Mouse (Mus musculus): Measurements from ENCODE around the gene Foxg1. TPM values are rescaled to one million over a fixed set of nuclear protein-coding genes. Genes with fewer than 3 reads are reported as not detected.
A peak's percentile ranks its signal among the peaks of the same experiment; 100 is the strongest.

Gene Foxg1
- polyA plus RNA-seq, 1 experiment from 2014 or later = not detected

GRCm38 (mm10) chr12:49378920-49379319 is 3.5 kb upstream of the Foxg1 start:
- peaks cover 88% of the 10 kb centered on the region for H3K27me3 ChIP-seq
- no peak for ATAC-seq (ENCODE audit: insufficient number of reproducible peaks, insufficient read depth, low FRiP score, low TSS enrichment, low read depth)
- H3K9ac ChIP-seq (replicated peaks) = no peak overlapping the region
- no peak overlapping the region for H3K27ac ChIP-seq
- no peak overlapping the region for H3K4me3 ChIP-seq (replicated peaks)
- no peaks in the 10 kb centered on the region for H3K9me3 ChIP-seq
- H3K4me2 ChIP-seq = no peak overlapping the region
- WGBS = 5% methylated on average over 1 of the region's 1 CpGs
- H3K4me1 ChIP-seq (replicated peaks) = peaks cover 7% of the 10 kb centered on the region
- H3K36me3 ChIP-seq = no peaks in the 10 kb centered on the region

DNA sequence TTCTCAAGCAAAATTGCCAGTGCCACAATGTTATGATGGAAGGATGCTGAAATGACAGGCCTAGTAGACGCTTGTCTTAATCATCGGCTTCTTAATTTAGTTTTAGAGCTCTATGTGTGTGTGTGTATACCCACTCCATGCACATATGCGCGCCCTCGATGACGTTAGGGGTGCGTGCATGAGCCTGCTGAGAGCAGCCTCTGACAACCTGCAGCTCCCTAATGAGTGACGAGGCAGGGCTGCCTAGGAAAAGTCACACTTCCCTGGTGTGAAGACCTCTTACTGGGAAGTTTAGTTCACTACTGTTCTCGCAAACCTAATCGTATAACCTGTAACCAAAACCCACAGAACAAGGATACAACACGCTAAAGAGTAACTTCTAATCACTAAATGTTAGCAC is 3.0 kb upstream of the Foxg1 start:
- WGBS = 3% methylated on average over 11 of the region's 11 CpGs
- Histone ChIP-seq H3K4me3 (replicated peaks) (no peak overlapping the region), H3K9me3 (no peaks in the 10 kb centered on the region), H3K4me1 (replicated peaks) (peaks cover 7% of the 10 kb centered on the region), H3K27me3 (peaks cover 88% of the 10 kb centered on the region), H3K36me3 (no peaks in the 10 kb centered on the region), H3K9ac (replicated peaks) (no peak overlapping the region), H3K27ac (no peak overlapping the region), H3K4me2 (no peak overlapping the region)
- ATAC-seq (ENCODE audit: insufficient number of reproducible peaks, insufficient read depth, low FRiP score, low TSS enrichment, low read depth) = no peak

DNA sequence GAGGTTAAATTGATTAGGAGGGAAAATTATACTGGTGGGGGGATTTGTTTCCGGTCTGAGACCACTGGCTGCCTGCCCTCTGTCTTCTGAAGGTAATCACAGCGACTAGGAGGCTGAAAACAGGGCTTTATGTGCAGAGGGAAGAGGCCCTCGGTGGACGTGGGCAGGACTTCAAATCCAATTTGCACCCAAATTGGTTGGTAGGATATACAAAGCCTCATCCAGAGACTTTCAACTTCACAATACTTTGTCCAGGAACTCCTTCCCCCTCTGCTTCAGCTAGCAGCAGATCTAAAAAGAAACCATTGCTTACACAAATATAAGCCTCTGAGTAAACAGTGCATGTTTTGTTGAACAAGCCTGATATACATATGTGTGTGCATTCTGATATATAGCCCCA is 2.0 kb upstream of the Foxg1 start:
- 0% methylated on average over 4 of the region's 4 CpGs for WGBS
- Histone ChIP-seq H3K9ac (replicated peaks) (no peak overlapping the region), H3K4me1 (replicated peaks) (peaks cover 7% of the 10 kb centered on the region), H3K4me3 (replicated peaks) (no peak overlapping the region), H3K9me3 (no peaks in the 10 kb centered on the region), H3K27me3 (peaks cover 92% of the 10 kb centered on the region), H3K36me3 (no peaks in the 10 kb centered on the region), H3K4me2 (no peak overlapping the region), H3K27ac (no peak overlapping the region)
- no peak for ATAC-seq (ENCODE audit: insufficient number of reproducible peaks, insufficient read depth, low FRiP score, low TSS enrichment, low read depth)

GRCm38 (mm10) chr12:49381031-49381525 is 1.4 kb upstream of the Foxg1 start:
- no peak overlapping the region for H3K9ac ChIP-seq (replicated peaks)
- peaks cover 7% of the 10 kb centered on the region for H3K4me1 ChIP-seq (replicated peaks)
- H3K4me2 ChIP-seq = no peak overlapping the region
- WGBS = 2% methylated on average over 4 of the region's 4 CpGs
- no peak overlapping the region for H3K4me3 ChIP-seq (replicated peaks)
- H3K36me3 ChIP-seq = no peaks in the 10 kb centered on the region
- ATAC-seq (ENCODE audit: insufficient number of reproducible peaks, insufficient read depth, low FRiP score, low TSS enrichment, low read depth) = no peak
- peaks cover 92% of the 10 kb centered on the region for H3K27me3 ChIP-seq
- no peak overlapping the region for H3K27ac ChIP-seq
- H3K9me3 ChIP-seq = no peaks in the 10 kb centered on the region

DNA sequence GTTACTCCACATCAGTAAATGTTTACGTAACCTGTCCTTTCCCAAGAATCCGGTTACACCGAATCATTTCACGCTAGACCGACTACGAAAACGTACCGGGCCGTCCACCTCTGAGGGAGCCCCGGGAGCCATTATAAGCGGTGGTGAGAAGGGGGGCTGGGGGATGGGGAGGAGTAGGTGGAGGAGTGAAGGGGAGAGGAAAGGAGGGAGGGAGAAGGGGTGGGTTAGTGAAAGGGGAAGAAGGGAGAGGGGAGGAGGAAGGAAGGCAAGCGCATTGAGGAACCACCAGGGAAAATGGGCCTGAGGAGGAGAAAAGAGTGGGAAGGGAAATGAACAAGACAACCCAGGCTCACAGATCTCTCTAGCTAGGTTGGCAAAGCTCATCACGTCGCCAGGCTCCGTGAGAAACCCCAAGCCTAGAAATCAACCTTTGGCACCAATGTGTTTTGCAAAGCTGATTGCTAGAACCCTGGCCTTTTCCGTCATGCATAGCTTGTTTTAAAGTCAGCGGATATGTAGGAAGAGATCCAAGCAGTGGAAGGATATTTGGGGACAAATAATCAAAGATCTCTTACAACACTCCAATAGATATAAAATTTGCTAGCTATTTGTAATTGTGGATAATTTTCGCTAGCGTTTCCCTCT is 617 bp upstream of the Foxg1 start:
- ATAC-seq (ENCODE audit: insufficient number of reproducible peaks, insufficient read depth, low FRiP score, low TSS enrichment, low read depth) = no peak
- Histone ChIP-seq H3K4me1 (replicated peaks) (peaks cover 7% of the 10 kb centered on the region), H3K27ac (no peak overlapping the region), H3K4me2 (no peak overlapping the region), H3K36me3 (no peaks in the 10 kb centered on the region), H3K27me3 (peaks cover 85% of the 10 kb centered on the region), H3K9ac (replicated peaks) (no peak overlapping the region), H3K9me3 (no peaks in the 10 kb centered on the region), H3K4me3 (replicated peaks) (no peak overlapping the region)
- WGBS = under 1% methylated on average over 19 of the region's 19 CpGs

DNA sequence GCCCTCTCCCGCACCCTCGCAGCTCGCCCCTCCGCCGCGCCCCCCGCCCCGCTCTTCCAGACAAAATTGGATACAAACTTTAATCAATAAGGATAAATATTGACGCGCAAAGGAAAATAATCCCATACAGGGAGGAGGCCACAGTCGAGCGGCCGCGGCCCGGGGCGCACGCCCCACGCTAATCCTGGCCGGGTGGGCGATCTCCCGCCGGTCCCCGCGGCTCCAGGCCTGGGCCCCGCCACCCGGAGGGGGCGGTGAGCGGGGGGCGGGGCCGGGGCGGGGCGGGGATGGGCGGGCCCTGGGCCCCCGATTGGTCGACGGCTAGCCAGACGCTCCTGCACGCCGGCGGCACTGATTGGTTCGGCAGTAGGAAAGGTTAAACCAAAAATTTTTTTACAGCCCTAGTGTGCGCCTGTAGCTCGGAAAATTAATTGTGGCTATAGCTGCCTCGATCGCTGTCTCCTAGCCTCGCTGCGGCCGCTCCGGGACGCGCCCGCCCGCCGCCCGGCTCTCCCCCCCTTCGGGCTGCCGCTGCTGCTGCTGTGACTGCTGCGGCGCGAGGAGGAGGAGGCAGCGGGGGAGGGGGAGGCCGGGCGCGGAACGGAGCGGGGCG is 1.2 kb downstream of the Foxg1 start:
- peak; percentile 87 for ATAC-seq (ENCODE audit: insufficient number of reproducible peaks, insufficient read depth, low FRiP score, low TSS enrichment, low read depth)
- Histone ChIP-seq H3K4me2 (peak overlapping the region; percentile 60), H3K27ac (no peak overlapping the region), H3K9me3 (no peaks in the 10 kb centered on the region), H3K27me3 (peaks cover 73% of the 10 kb centered on the region), H3K9ac (replicated peaks) (no peak overlapping the region; the same call in 1 of the 2 replicates), H3K4me3 (replicated peaks) (peak overlapping the region; percentile 41), H3K36me3 (no peaks in the 10 kb centered on the region), H3K4me1 (replicated peaks) (peaks cover 7% of the 10 kb centered on the region)
- WGBS = under 1% methylated on average over 45 of the region's 67 CpGs

DNA sequence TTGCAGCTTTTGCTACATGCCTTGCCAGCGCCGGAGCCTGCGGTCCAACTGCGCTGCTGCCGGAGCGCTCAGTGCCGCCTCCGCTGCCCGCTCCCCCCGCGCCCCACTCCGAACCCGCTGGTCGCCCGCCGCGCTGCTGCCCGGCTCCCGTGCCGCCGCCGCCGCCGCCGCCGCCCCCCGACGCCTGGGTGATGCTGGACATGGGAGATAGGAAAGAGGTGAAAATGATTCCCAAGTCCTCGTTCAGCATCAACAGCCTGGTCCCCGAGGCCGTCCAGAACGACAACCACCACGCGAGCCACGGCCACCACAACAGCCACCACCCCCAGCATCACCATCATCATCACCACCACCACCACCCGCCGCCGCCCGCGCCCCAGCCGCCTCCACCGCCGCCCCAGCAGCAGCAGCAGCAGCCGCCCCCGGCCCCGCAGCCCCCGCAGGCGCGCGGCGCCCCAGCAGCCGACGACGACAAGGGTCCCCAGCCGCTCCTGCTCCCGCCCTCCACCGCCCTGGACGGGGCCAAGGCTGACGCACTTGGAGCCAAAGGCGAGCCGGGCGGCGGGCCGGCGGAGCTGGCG is 1.9 kb downstream of the Foxg1 start:
- Histone ChIP-seq H3K4me2 (peak overlapping the region; percentile 60), H3K36me3 (no peaks in the 10 kb centered on the region), H3K4me3 (replicated peaks) (peak overlapping the region; percentile 41), H3K9me3 (no peaks in the 10 kb centered on the region), H3K9ac (replicated peaks) (no peak overlapping the region), H3K4me1 (replicated peaks) (peaks cover 7% of the 10 kb centered on the region), H3K27me3 (peaks cover 66% of the 10 kb centered on the region), H3K27ac (no peak overlapping the region)
- WGBS = under 1% methylated on average over 45 of the region's 66 CpGs
- ATAC-seq (ENCODE audit: insufficient number of reproducible peaks, insufficient read depth, low FRiP score, low TSS enrichment, low read depth) = no peak

DNA sequence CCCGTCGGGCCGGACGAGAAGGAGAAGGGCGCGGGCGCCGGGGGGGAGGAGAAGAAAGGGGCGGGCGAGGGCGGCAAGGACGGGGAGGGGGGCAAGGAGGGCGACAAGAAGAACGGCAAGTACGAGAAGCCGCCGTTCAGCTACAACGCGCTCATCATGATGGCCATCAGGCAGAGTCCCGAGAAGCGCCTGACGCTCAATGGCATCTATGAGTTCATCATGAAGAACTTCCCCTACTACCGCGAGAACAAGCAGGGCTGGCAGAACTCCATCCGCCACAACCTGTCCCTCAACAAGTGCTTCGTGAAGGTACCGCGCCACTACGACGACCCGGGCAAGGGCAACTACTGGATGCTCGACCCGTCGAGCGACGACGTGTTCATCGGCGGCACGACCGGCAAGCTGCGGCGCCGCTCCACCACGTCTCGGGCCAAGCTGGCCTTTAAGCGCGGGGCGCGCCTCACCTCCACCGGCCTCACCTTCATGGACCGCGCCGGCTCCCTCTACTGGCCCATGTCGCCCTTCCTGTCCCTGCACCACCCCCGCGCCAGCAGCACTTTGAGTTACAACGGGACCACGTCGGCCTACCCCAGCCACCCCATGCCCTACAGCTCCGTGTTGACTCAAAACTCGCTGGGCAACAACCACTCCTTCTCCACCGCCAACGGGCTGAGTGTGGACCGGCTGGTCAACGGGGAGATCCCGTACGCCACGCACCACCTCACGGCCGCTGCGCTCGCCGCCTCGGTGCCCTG is 2.6 kb downstream of the Foxg1 start, which contains the start of gene Gm43517:
Gm43517 (plus strand) TSS at position 299 of the 755 bp plus-strand sequence.
- 1% methylated on average over 75 of the region's 75 CpGs for WGBS
- H3K9ac ChIP-seq (replicated peaks) = no peak within 1 kb of the TSS
- peaks cover 65% of the 10 kb centered on the region for H3K27me3 ChIP-seq
- H3K4me3 ChIP-seq (replicated peaks) = peak within 1 kb of the TSS; percentile 41
- no peak for ATAC-seq (ENCODE audit: insufficient number of reproducible peaks, insufficient read depth, low FRiP score, low TSS enrichment, low read depth)
- no peak within 1 kb of the TSS for H3K27ac ChIP-seq
- H3K9me3 ChIP-seq = no peaks in the 10 kb centered on the region
- H3K4me1 ChIP-seq (replicated peaks) = peaks cover 7% of the 10 kb centered on the region
- peak within 1 kb of the TSS; percentile 60 for H3K4me2 ChIP-seq
- no peaks in the 10 kb centered on the region for H3K36me3 ChIP-seq

DNA sequence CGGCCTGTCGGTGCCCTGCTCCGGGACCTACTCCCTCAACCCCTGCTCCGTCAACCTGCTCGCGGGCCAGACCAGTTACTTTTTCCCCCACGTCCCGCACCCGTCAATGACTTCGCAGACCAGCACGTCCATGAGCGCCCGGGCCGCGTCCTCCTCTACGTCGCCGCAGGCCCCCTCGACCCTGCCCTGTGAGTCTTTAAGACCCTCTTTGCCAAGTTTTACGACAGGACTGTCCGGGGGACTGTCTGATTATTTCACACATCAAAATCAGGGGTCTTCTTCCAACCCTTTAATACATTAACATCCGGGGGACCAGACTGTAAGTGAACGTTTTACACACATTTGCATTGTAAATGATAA is 3.2 kb downstream of the Foxg1 start:
- Histone ChIP-seq H3K27ac (no peak overlapping the region), H3K4me1 (replicated peaks) (peaks cover 7% of the 10 kb centered on the region), H3K4me2 (no peak overlapping the region), H3K36me3 (no peaks in the 10 kb centered on the region), H3K9me3 (no peaks in the 10 kb centered on the region), H3K4me3 (replicated peaks) (0 out of 2 replicates have a peak overlapping the region, but pooled peaks have one; percentile 4), H3K9ac (replicated peaks) (no peak overlapping the region), H3K27me3 (peaks cover 64% of the 10 kb centered on the region)
- no peak for ATAC-seq (ENCODE audit: insufficient number of reproducible peaks, insufficient read depth, low FRiP score, low TSS enrichment, low read depth)
- 2% methylated on average over 23 of the region's 23 CpGs for WGBS

DNA sequence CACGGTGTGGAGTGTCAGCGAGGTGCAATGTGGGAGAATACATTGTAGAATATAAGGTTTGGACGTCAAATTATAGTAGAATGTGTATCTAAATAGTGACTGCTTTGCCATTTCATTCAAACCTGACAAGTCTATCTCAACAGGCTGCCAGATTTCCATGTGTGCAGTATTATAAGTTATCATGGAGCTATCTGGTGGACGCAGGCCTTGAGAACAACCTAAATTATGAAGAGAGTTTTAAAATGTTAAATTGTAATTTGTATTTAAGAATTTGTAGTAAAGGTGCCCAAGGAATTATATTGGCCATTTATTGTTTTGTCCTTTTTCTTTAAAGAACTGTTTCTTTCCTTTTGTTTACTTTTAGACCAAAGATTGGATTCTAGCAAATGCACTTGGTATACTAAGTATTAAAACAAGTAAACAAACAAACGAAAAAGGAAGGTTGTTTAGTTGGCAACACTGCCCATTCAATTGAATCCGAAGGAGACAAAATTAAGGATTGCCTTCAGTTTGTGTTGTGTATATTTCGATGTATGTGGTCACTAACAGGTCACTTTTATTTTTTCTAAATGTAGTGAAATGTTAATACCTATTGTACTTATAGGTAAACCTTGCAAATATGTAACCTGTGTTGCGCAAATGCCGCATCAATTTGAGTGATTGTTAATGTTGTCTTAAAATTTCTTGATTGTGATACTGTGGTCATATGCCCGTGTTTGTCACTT is 3.8 kb downstream of the Foxg1 start:
- Histone ChIP-seq H3K9me3 (no peaks in the 10 kb centered on the region), H3K4me3 (replicated peaks) (no peak overlapping the region), H3K4me2 (no peak overlapping the region), H3K9ac (replicated peaks) (no peak overlapping the region), H3K4me1 (replicated peaks) (peaks cover 9% of the 10 kb centered on the region), H3K36me3 (no peaks in the 10 kb centered on the region), H3K27ac (no peak overlapping the region), H3K27me3 (peaks cover 69% of the 10 kb centered on the region)
- WGBS = 16% methylated on average over 10 of the region's 10 CpGs
- no peak for ATAC-seq (ENCODE audit: insufficient number of reproducible peaks, insufficient read depth, low FRiP score, low TSS enrichment, low read depth)

All from limb, embryonic 12.5 days (tissue).